Mouse (Mus musculus): Measurements from ENCODE around the gene Slc16a13. TPM values are rescaled to one million over a fixed set of nuclear protein-coding genes. Genes with fewer than 3 reads are reported as not detected.

The Slc16a13 gene
- polyA plus RNA-seq, 1 experiment from 2014 or later: 18.7 TPM

MicroRNAs encoded within 50 kb of the gene (microRNA counts, 519-probe panel; counts per million panel counts)
- microRNA mmu-miR-195: 110 counts per million, percentile 56 among the panel's probes with 10 or more counts
- microRNA mmu-miR-497: 110 counts per million, percentile 56 among the panel's probes with 10 or more counts

Small RNA genes within 50 kb of the gene (microRNA-seq; reads per million reads assigned to microRNA genes)
- gene Mir195a (437 reads per million, percentile 69 among the genes with 10 or more reads in this experiment), gene Mir497 (not detected), gene Mir497b (not detected)

Other genes starting within 250 kb of the Slc16a13 start
- gene Ctdnep1, start 239.9 kb downstream of the Slc16a13 start, polyA plus RNA-seq (2015; fragmentation: Nextera tagmentation; extraction: Ambion mirVana): 22.9 and 23.8 TPM in 2 replicates
- gene Elp5, start 238.5 kb downstream of the Slc16a13 start, polyA plus RNA-seq (2015; fragmentation: Nextera tagmentation; extraction: Ambion mirVana): 156 and 158 TPM in 2 replicates
- 611 and 625 TPM in 2 replicates for gene Gabarap, start 229.9 kb downstream of the Slc16a13 start, polyA plus RNA-seq (2015; fragmentation: Nextera tagmentation; extraction: Ambion mirVana)
- 74.2 and 82.2 TPM in 2 replicates for gene Phf23, start 225.3 kb downstream of the Slc16a13 start, polyA plus RNA-seq (2015; fragmentation: Nextera tagmentation; extraction: Ambion mirVana)
- 27.6 and 35.4 TPM in 2 replicates for gene Dvl2, start 220.5 kb downstream of the Slc16a13 start, polyA plus RNA-seq (2015; fragmentation: Nextera tagmentation; extraction: Ambion mirVana)
- gene Acadvl, start 205.7 kb downstream of the Slc16a13 start, polyA plus RNA-seq (2015; fragmentation: Nextera tagmentation; extraction: Ambion mirVana): 48.4 and 51.7 TPM in 2 replicates
- 34.9 and 37.2 TPM in 2 replicates for gene Dlg4, start 204.1 kb downstream of the Slc16a13 start, polyA plus RNA-seq (2015; fragmentation: Nextera tagmentation; extraction: Ambion mirVana)
- gene Asgr1, start 167.0 kb downstream of the Slc16a13 start, polyA plus RNA-seq (2015; fragmentation: Nextera tagmentation; extraction: Ambion mirVana): 0.97 and 1.1 TPM in 2 replicates
- gene Asgr2, start 128.4 kb downstream of the Slc16a13 start, polyA plus RNA-seq (2015; fragmentation: Nextera tagmentation; extraction: Ambion mirVana): not detected in 2 replicates
- gene Mgl2, start 90.7 kb downstream of the Slc16a13 start, polyA plus RNA-seq (2015; fragmentation: Nextera tagmentation; extraction: Ambion mirVana): 0.39 and 0.66 TPM in 2 replicates
- 0.59 TPM in 2 replicates for gene Clec10a, start 64.9 kb downstream of the Slc16a13 start, polyA plus RNA-seq (2015; fragmentation: Nextera tagmentation; extraction: Ambion mirVana)
- gene Slc16a11, start 8.3 kb downstream of the Slc16a13 start, polyA plus RNA-seq (2015; fragmentation: Nextera tagmentation; extraction: Ambion mirVana): 1.9 and 2.4 TPM in 2 replicates
- 3.9 and 4.3 TPM in 2 replicates for gene Bcl6b, start 8.7 kb upstream of the Slc16a13 start, polyA plus RNA-seq (2015; fragmentation: Nextera tagmentation; extraction: Ambion mirVana)
- gene 0610010K14Rik, start 16.9 kb upstream of the Slc16a13 start, polyA plus RNA-seq (2015; fragmentation: Nextera tagmentation; extraction: Ambion mirVana): 193 and 201 TPM in 2 replicates
- gene Gm21988, start 18.8 kb upstream of the Slc16a13 start, polyA plus RNA-seq (2015; fragmentation: Nextera tagmentation; extraction: Ambion mirVana): 15.0 and 15.8 TPM in 2 replicates
- gene Rnasek, start 18.8 kb upstream of the Slc16a13 start, polyA plus RNA-seq (2015; fragmentation: Nextera tagmentation; extraction: Ambion mirVana): 289 and 304 TPM in 2 replicates
- gene Alox12, start 34.3 kb upstream of the Slc16a13 start, polyA plus RNA-seq (2015; fragmentation: Nextera tagmentation; extraction: Ambion mirVana): 0.57 and 1.2 TPM in 2 replicates
- 0.07 TPM in 1 of 2 replicates, not detected in the other for gene Alox12e, start 101.6 kb upstream of the Slc16a13 start, polyA plus RNA-seq (2015; fragmentation: Nextera tagmentation; extraction: Ambion mirVana)
- not detected in 2 replicates for gene Alox15, start 131.0 kb upstream of the Slc16a13 start, polyA plus RNA-seq (2015; fragmentation: Nextera tagmentation; extraction: Ambion mirVana)
- gene Pelp1, start 189.0 kb upstream of the Slc16a13 start, polyA plus RNA-seq (2015; fragmentation: Nextera tagmentation; extraction: Ambion mirVana): 33.9 and 34.1 TPM in 2 replicates
- 44.8 and 45.5 TPM in 2 replicates for gene Arrb2, start 211.6 kb upstream of the Slc16a13 start, polyA plus RNA-seq (2015; fragmentation: Nextera tagmentation; extraction: Ambion mirVana)
- gene Med11, start 230.9 kb upstream of the Slc16a13 start, polyA plus RNA-seq (2015; fragmentation: Nextera tagmentation; extraction: Ambion mirVana): 41.9 and 43.6 TPM in 2 replicates
- gene Zmynd15, start 238.4 kb upstream of the Slc16a13 start, polyA plus RNA-seq (2015; fragmentation: Nextera tagmentation; extraction: Ambion mirVana): 0.40 and 0.44 TPM in 2 replicates
- gene Cxcl16, start 238.9 kb upstream of the Slc16a13 start, polyA plus RNA-seq (2015; fragmentation: Nextera tagmentation; extraction: Ambion mirVana): 1.4 and 1.6 TPM in 2 replicates